Mouse (Mus musculus): ENCODE results near the gene Lrp8. TPM values are rescaled to one million over a fixed set of nuclear protein-coding genes. Genes with fewer than 3 reads are reported as not detected.

The Lrp8 gene
- polyA plus RNA-seq, 1 experiment from 2014 or later = 52.6 TPM

GRCm38 (mm10) chr4:107830821-107831221 is 28.8 kb downstream of the Lrp8 start:
- peak overlapping the region; percentile 50; the same call in 1 of the 2 replicates for H3K9ac ChIP-seq
- peaks cover 5% of the 10 kb centered on the region; the same call in 1 of the 2 replicates for H3K27me3 ChIP-seq
- no peaks in the 10 kb centered on the region for H3K36me3 ChIP-seq
- H3K4me1 ChIP-seq = peaks cover 100% of the 10 kb centered on the region
- H3K4me2 ChIP-seq (replicated peaks) = no peak overlapping the region
- ATAC-seq (ENCODE audit: low FRiP score) = peak; percentile 64
- no peak overlapping the region for H3K4me3 ChIP-seq
- WGBS = 30% methylated on average over 7 of the region's 7 CpGs
- H3K9me3 ChIP-seq (replicated peaks) = no peaks in the 10 kb centered on the region
- peak overlapping the region; percentile 85 for H3K27ac ChIP-seq

GRCm38 (mm10) chr4:107831678-107832077 is 29.6 kb downstream of the Lrp8 start:
- Histone ChIP-seq H3K27ac (peak overlapping the region; percentile 85), H3K4me1 (peaks cover 100% of the 10 kb centered on the region), H3K4me3 (no peak overlapping the region), H3K9me3 (replicated peaks) (no peaks in the 10 kb centered on the region), H3K27me3 (0 out of 2 replicates have a peak, but pooled peaks cover 5% of the 10 kb centered on the region), H3K9ac (peak overlapping the region; percentile 50; the same call in 1 of the 2 replicates), H3K36me3 (no peaks in the 10 kb centered on the region), H3K4me2 (replicated peaks) (no peak overlapping the region)
- no peak for ATAC-seq (ENCODE audit: low FRiP score)
- WGBS = 84% methylated on average over 6 of the region's 6 CpGs

GRCm38 (mm10) chr4:107833525-107833924 is 31.5 kb downstream of the Lrp8 start:
- WGBS = 78% methylated on average over 5 of the region's 5 CpGs
- H3K4me2 ChIP-seq (replicated peaks) = no peak overlapping the region
- H3K4me3 ChIP-seq = no peak overlapping the region
- no peak overlapping the region for H3K27ac ChIP-seq
- 0 out of 2 replicates have a peak, but pooled peaks cover 5% of the 10 kb centered on the region for H3K27me3 ChIP-seq
- no peak overlapping the region for H3K9ac ChIP-seq
- peaks cover 100% of the 10 kb centered on the region for H3K4me1 ChIP-seq
- no peaks in the 10 kb centered on the region for H3K9me3 ChIP-seq (replicated peaks)
- H3K36me3 ChIP-seq = 0 out of 2 replicates have a peak, but pooled peaks cover 6% of the 10 kb centered on the region
- ATAC-seq (ENCODE audit: low FRiP score) = no peak

- no peak overlapping the region for H3K4me3 ChIP-seq
- no peaks in the 10 kb centered on the region for H3K9me3 ChIP-seq (replicated peaks)
- ATAC-seq (ENCODE audit: low FRiP score) = no peak; the same call in 1 of the 2 replicates
- 0 out of 2 replicates have a peak, but pooled peaks cover 7% of the 10 kb centered on the region for H3K36me3 ChIP-seq
- peak overlapping the region; percentile 93 for H3K27ac ChIP-seq
- peak overlapping the region; percentile 17; the same call in 1 of the 2 replicates for H3K4me2 ChIP-seq (replicated peaks)
- 0 out of 2 replicates have a peak, but pooled peaks cover 5% of the 10 kb centered on the region for H3K27me3 ChIP-seq
- H3K9ac ChIP-seq = peak overlapping the region; percentile 54
- 34% methylated on average over 22 of the region's 22 CpGs for WGBS
- peaks cover 95% of the 10 kb centered on the region for H3K4me1 ChIP-seq
Observed at GRCm38 (mm10) chr4:107834643-107835314, 32.7 kb downstream of the Lrp8 start.

GRCm38 (mm10) chr4:107835508-107835909 is 33.4 kb downstream of the Lrp8 start:
- H3K4me2 ChIP-seq (replicated peaks) = peak overlapping the region; percentile 24; the same call in 1 of the 2 replicates
- peaks cover 87% of the 10 kb centered on the region for H3K4me1 ChIP-seq
- H3K36me3 ChIP-seq = 0 out of 2 replicates have a peak, but pooled peaks cover 7% of the 10 kb centered on the region
- H3K27ac ChIP-seq = peak overlapping the region; percentile 93
- 0 out of 2 replicates have a peak, but pooled peaks cover 5% of the 10 kb centered on the region for H3K27me3 ChIP-seq
- H3K4me3 ChIP-seq = no peak overlapping the region
- 23% methylated on average over 5 of the region's 5 CpGs for WGBS
- ATAC-seq (ENCODE audit: low FRiP score) = peak; percentile 36
- peak overlapping the region; percentile 54 for H3K9ac ChIP-seq
- H3K9me3 ChIP-seq (replicated peaks) = no peaks in the 10 kb centered on the region

- peak; percentile 35 for ATAC-seq (ENCODE audit: low FRiP score)
- Histone ChIP-seq H3K9me3 (replicated peaks) (no peaks in the 10 kb centered on the region), H3K4me1 (peaks cover 76% of the 10 kb centered on the region), H3K27ac (peak overlapping the region; percentile 93), H3K9ac (0 out of 2 replicates have a peak overlapping the region, but pooled peaks have one; percentile 54), H3K4me3 (no peak overlapping the region), H3K27me3 (0 out of 2 replicates have a peak, but pooled peaks cover 3% of the 10 kb centered on the region), H3K36me3 (0 out of 2 replicates have a peak, but pooled peaks cover 7% of the 10 kb centered on the region), H3K4me2 (replicated peaks) (0 out of 2 replicates have a peak overlapping the region, but pooled peaks have one; percentile 3)
- WGBS = 37% methylated on average over 5 of the region's 5 CpGs
Observed at GRCm38 (mm10) chr4:107836758-107837157, 34.7 kb downstream of the Lrp8 start.

- WGBS = 44% methylated on average over 3 of the region's 3 CpGs
Observed at GRCm38 (mm10) chr4:107837910-107838309, 35.8 kb downstream of the Lrp8 start.

GRCm38 (mm10) chr4:107843687-107844086 is 41.6 kb downstream of the Lrp8 start:
- no peak for ATAC-seq (ENCODE audit: low FRiP score)
- no peak overlapping the region for H3K9ac ChIP-seq

More at GRCm38 (mm10) chr4:107837910-107838309, 35.8 kb downstream of the Lrp8 start:
- peaks cover 75% of the 10 kb centered on the region for H3K4me1 ChIP-seq
- H3K36me3 ChIP-seq = peaks cover 7% of the 10 kb centered on the region; the same call in 1 of the 2 replicates
- ATAC-seq (ENCODE audit: low FRiP score) = no peak
- peak overlapping the region; percentile 93; the same call in 1 of the 2 replicates for H3K27ac ChIP-seq
- no peaks in the 10 kb centered on the region for H3K27me3 ChIP-seq
- H3K9ac ChIP-seq = no peak overlapping the region
- no peaks in the 10 kb centered on the region for H3K9me3 ChIP-seq (replicated peaks)
- no peak overlapping the region for H3K4me3 ChIP-seq
- H3K4me2 ChIP-seq (replicated peaks) = no peak overlapping the region

GRCm38 (mm10) chr4:107844971-107845370 is 42.9 kb downstream of the Lrp8 start:
- Histone ChIP-seq H3K9me3 (replicated peaks) (no peaks in the 10 kb centered on the region), H3K4me2 (replicated peaks) (no peak overlapping the region), H3K4me1 (peaks cover 37% of the 10 kb centered on the region), H3K27ac (no peak overlapping the region), H3K27me3 (peaks cover 16% of the 10 kb centered on the region), H3K9ac (no peak overlapping the region), H3K36me3 (peaks cover 19% of the 10 kb centered on the region), H3K4me3 (no peak overlapping the region)
- ATAC-seq (ENCODE audit: low FRiP score) = no peak
- WGBS = 4% methylated on average over 10 of the region's 10 CpGs

More at GRCm38 (mm10) chr4:107843687-107844086, 41.6 kb downstream of the Lrp8 start:
- Histone ChIP-seq H3K4me3 (no peak overlapping the region), H3K9me3 (replicated peaks) (no peaks in the 10 kb centered on the region), H3K4me1 (peaks cover 43% of the 10 kb centered on the region), H3K27ac (no peak overlapping the region), H3K36me3 (peaks cover 10% of the 10 kb centered on the region; the same call in 1 of the 2 replicates), H3K4me2 (replicated peaks) (no peak overlapping the region), H3K27me3 (peaks cover 16% of the 10 kb centered on the region)
- WGBS = 60% methylated on average over 8 of the region's 8 CpGs

GRCm38 (mm10) chr4:107846795-107847194 is 44.7 kb downstream of the Lrp8 start:
- ATAC-seq (ENCODE audit: low FRiP score) = no peak

GRCm38 (mm10) chr4:107848546-107848945 is 46.5 kb downstream of the Lrp8 start:
- Histone ChIP-seq H3K27ac (no peak overlapping the region), H3K4me3 (no peak overlapping the region), H3K36me3 (peaks cover 31% of the 10 kb centered on the region), H3K27me3 (peaks cover 16% of the 10 kb centered on the region), H3K4me1 (peaks cover 21% of the 10 kb centered on the region), H3K4me2 (replicated peaks) (no peak overlapping the region), H3K9me3 (replicated peaks) (no peaks in the 10 kb centered on the region), H3K9ac (no peak overlapping the region)
- WGBS = 89% methylated on average over 5 of the region's 5 CpGs
- no peak for ATAC-seq (ENCODE audit: low FRiP score)

More at GRCm38 (mm10) chr4:107846795-107847194, 44.7 kb downstream of the Lrp8 start:
- Histone ChIP-seq H3K9ac (0 out of 2 replicates have a peak overlapping the region, but pooled peaks have one; percentile 9), H3K27me3 (peaks cover 16% of the 10 kb centered on the region), H3K27ac (no peak overlapping the region), H3K4me2 (replicated peaks) (no peak overlapping the region), H3K9me3 (replicated peaks) (no peaks in the 10 kb centered on the region), H3K4me1 (peaks cover 35% of the 10 kb centered on the region), H3K4me3 (no peak overlapping the region), H3K36me3 (peaks cover 30% of the 10 kb centered on the region)
- WGBS = 64% methylated on average over 7 of the region's 7 CpGs

- no peaks in the 10 kb centered on the region for H3K9me3 ChIP-seq (replicated peaks)
- WGBS = 86% methylated on average over 9 of the region's 9 CpGs
- no peak overlapping the region for H3K27ac ChIP-seq
Observed at GRCm38 (mm10) chr4:107849621-107850020, 47.6 kb downstream of the Lrp8 start.

More at GRCm38 (mm10) chr4:107849621-107850020, 47.6 kb downstream of the Lrp8 start:
- no peak for ATAC-seq (ENCODE audit: low FRiP score)
- peaks cover 41% of the 10 kb centered on the region for H3K36me3 ChIP-seq
- H3K4me2 ChIP-seq (replicated peaks) = no peak overlapping the region
- no peak overlapping the region for H3K9ac ChIP-seq
- H3K27me3 ChIP-seq = peaks cover 16% of the 10 kb centered on the region
- H3K4me1 ChIP-seq = peaks cover 15% of the 10 kb centered on the region
- H3K4me3 ChIP-seq = no peak overlapping the region
